Mouse (Mus musculus): ENCODE results near the gene Ppa1.

Ppa1 gene

GRCm38 (mm10) chr10:61720331-61720730 is 72.0 kb downstream of the Ppa1 start:
- in situ Hi-C loops (cut with MboI; ENCODE audit: low pct_unique_long_range_greater_than_20kb in 1 of 2, low sequenced_read_pairs in 2 of 2, unreplicated experiment in 1 of 2), result no loop called here

GRCm38 (mm10) chr10:61722215-61722614 is 73.9 kb downstream of the Ppa1 start:
- in situ Hi-C loops (cut with MboI; ENCODE audit: low pct_unique_long_range_greater_than_20kb in 1 of 2, low sequenced_read_pairs in 2 of 2, unreplicated experiment in 1 of 2), result no loop called here

GRCm38 (mm10) chr10:61723271-61723670 is 74.9 kb downstream of the Ppa1 start:
- in situ Hi-C loops (cut with MboI; ENCODE audit: low pct_unique_long_range_greater_than_20kb in 1 of 2, low sequenced_read_pairs in 2 of 2, unreplicated experiment in 1 of 2), result no loop called here

Data from mouse embryonic stem cell (cell line).